Mouse (Mus musculus) limb, embryonic 14.5 days (tissue): ENCODE measurements at regions not wholly inside any gene's neighbourhood (a gene's known extent, or its start where the extent isn't known, plus 50 kb on each side); places are given as distances from the start of the nearest gene placed in this dataset.

Source experiments
- ATAC-seq: fragments of 200-750 bp; cut with Nextera tagmentation; 2 replicates; pipeline ENCODE4 v1.8.0; 2017; ENCODE audit warnings: low read depth, moderate number of reproducible peaks, moderate TSS enrichment; ENCODE audit not compliant: low FRiP score
- DNase-seq: peaks from one replicate; pipeline ENCODE4 v3.0.0-alpha.2; 2015; ENCODE audit warnings: low spot score
- H3K27ac ChIP-seq: fragments of 300-500 bp; sonication (generic); replicated peaks from 2 replicates; pipeline ENCODE4 v1.5.1; 2014; ENCODE audit warnings: low read depth, mild to moderate bottlenecking, low read length, moderate library complexity, mixed read lengths
- H3K27me3 ChIP-seq: fragments of 300-500 bp; sonication (generic); 2 replicates; pipeline ENCODE4 v1.6.1; 2014; ENCODE audit warnings: low read length, mixed read lengths; ENCODE audit not compliant: control insufficient read depth, insufficient read depth
- H3K36me3 ChIP-seq: fragments of 300-500 bp; sonication (generic); 2 replicates; pipeline ENCODE4 v1.6.1; 2014; ENCODE audit warnings: mild to moderate bottlenecking, low read length, moderate library complexity, mixed read lengths; ENCODE audit not compliant: control insufficient read depth, insufficient read depth
- H3K4me1 ChIP-seq: fragments of 300-500 bp; sonication (generic); 2 replicates; pipeline ENCODE4 v1.6.1; 2014; ENCODE audit warnings: antibody characterized with exemption, low read length, mixed read lengths; ENCODE audit not compliant: control insufficient read depth, insufficient read depth
- H3K4me2 ChIP-seq: fragments of 300-500 bp; sonication (generic); replicated peaks from 2 replicates; pipeline ENCODE4 v1.6.1; 2014; ENCODE audit warnings: low read depth, mild to moderate bottlenecking, low read length, moderate library complexity; ENCODE audit not compliant: severe bottlenecking
- H3K4me3 ChIP-seq: fragments of 300-500 bp; sonication (generic); replicated peaks from 2 replicates; pipeline ENCODE4 v1.5.1; 2014; ENCODE audit warnings: low read length
- H3K9ac ChIP-seq: fragments of 300-500 bp; sonication (generic); 2 replicates; pipeline ENCODE4 v1.6.1; 2014; ENCODE audit warnings: mild to moderate bottlenecking, low read depth, low read length, moderate library complexity; ENCODE audit not compliant: severe bottlenecking
- H3K9me3 ChIP-seq: fragments of 300-500 bp; sonication (generic); 2 replicates; pipeline ENCODE4 v1.6.1; 2016; ENCODE audit warnings: low read length; ENCODE audit not compliant: control insufficient read depth
- POLR2A ChIP-seq: fragments of 200-500 bp; IDR thresholded peaks from 2 replicates; pipeline ENCODE4 v1.8.0; 2012; ENCODE audit warnings: inconsistent platforms, mild to moderate bottlenecking, moderate library complexity, borderline replicate concordance; ENCODE audit not compliant: insufficient read depth, insufficient read length; ENCODE audit errors: extremely low read depth
- WGBS: fragments of 180-500 bp; shearing (Covaris S2); extraction: QIAGEN DNeasy Blood & Tissue Kit; methylation state at CpG from one replicate; pipeline ENCODE4 v1.1.7; 2014; 5-methylcytosine and 5-hydroxymethylcytosine counted together

DNA sequence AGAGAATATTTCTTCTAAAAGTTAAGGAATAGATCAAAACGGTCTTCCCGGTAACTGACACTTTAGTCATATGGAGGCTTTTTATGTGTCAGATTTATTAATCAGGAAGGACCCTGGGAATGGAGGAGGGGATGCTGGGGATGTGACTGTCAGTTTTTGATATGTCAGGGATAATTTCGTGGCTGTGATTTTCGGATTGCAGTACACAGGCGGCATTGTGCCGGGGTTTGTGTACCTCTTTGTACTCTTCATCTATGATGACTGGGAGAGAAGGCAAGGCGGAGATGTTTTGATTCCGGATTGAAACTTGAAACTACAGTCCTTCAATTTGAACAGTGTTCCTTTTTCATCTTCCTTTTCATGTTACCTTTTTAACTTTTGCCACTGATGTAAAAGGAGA, 344.2 kb downstream of the Mdfic start:
- WGBS: 81% methylated on average over 8 of the region's 8 CpGs
- Histone ChIP-seq H3K4me3 (no peak overlapping the region), H3K4me2 (no peak overlapping the region), H3K36me3 (no peaks in the 10 kb centered on the region), H3K27ac (no peak overlapping the region), H3K4me1 (no peaks in the 10 kb centered on the region), H3K9ac (no peak overlapping the region), H3K27me3 (no peaks in the 10 kb centered on the region), H3K9me3 (no peaks in the 10 kb centered on the region)
- ATAC-seq (no peak), DNase-seq (no peak)
- TF ChIP-seq POLR2A: no peak

DNA sequence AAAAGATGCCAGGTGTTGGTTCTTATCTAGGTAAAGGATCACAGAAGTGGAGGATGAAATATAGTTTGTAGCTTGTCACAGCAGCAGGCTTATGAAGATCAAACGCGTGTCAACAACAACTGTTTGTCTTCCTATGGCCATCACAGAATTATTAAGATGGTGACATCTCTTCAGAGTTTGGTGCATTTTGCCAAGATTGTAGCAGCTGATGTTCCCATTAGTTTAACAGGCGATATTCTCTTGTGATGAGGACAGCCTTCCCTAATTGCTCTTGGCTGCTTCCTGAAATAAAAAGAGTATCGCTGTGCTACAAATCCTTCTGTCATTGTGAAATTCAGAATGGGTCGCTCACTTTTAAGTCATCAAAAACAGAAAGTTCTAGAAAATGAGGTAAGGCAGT, 344.7 kb downstream of the Mdfic start:
- no peak overlapping the region for H3K27ac ChIP-seq
- DNase-seq: no peak
- no peak for TF ChIP-seq POLR2A

DNA sequence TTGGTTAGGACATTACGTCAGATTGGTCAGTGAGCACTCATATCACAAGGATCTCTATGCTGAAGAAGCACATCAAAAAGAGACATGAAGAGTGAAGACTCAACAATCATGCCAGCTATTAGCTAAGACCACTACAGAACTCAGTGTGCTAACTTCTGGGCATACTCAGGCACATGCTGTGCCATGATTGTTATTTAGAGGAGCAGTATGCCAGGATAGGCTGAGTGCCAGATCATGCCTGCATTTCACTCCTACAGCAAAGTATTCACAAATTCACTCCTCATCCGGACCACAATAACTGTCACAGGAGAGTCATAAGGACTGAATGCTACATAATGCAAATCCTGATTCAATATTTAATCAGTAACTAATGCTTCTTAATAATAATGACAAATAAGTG, 355.8 kb downstream of the Mdfic start:
- ATAC-seq: no peak
- no peak overlapping the region for H3K9ac ChIP-seq
- WGBS: 86% methylated on average over 2 of the region's 2 CpGs
- H3K36me3 ChIP-seq: no peaks in the 10 kb centered on the region
- H3K27me3 ChIP-seq: no peaks in the 10 kb centered on the region
- no peak overlapping the region for H3K27ac ChIP-seq
- H3K9me3 ChIP-seq: no peaks in the 10 kb centered on the region
- H3K4me3 ChIP-seq: no peak overlapping the region
- DNase-seq: no peak
- no peak for TF ChIP-seq POLR2A
- H3K4me2 ChIP-seq: no peak overlapping the region
- no peaks in the 10 kb centered on the region for H3K4me1 ChIP-seq

More for the DNA sequence above, 344.7 kb downstream of the Mdfic start:
- Histone ChIP-seq H3K4me2 (no peak overlapping the region), H3K27me3 (no peaks in the 10 kb centered on the region), H3K9me3 (no peaks in the 10 kb centered on the region), H3K36me3 (no peaks in the 10 kb centered on the region), H3K4me3 (no peak overlapping the region), H3K9ac (no peak overlapping the region), H3K4me1 (no peaks in the 10 kb centered on the region)
- no peak for ATAC-seq
- 80% methylated on average over 5 of the region's 5 CpGs for WGBS

DNA sequence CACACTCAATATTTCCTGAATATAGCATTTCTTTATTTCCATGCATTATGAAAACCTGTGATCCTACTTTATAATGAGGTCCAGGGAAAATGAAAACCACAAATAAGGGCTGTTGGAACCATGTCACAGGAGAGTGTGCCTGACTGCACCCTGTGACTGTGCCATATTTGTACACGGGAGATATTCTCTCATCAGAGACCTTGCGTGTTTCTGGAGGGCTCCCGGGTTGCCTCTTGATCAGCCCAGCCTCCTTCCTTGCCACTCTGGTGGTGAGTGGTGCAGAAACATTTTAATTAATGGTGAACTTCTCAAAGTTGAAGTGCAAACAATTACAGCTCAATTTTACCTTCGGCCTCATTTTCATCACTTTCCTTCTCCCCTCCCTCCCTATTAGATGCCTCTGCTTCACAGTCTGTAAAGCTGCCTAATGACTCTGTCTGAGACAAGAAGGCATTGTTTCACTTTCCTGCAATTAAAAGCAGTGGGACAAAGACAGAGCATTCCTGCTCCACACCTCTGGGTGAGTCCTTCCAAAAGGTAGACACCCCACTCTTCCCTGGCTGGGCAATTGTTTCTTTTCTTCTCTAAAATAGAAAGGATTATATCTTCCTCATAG, 356.8 kb downstream of the Mdfic start:
- Histone ChIP-seq H3K27ac (no peak overlapping the region), H3K9me3 (no peaks in the 10 kb centered on the region), H3K4me2 (no peak overlapping the region), H3K9ac (no peak overlapping the region), H3K4me3 (no peak overlapping the region), H3K27me3 (no peaks in the 10 kb centered on the region), H3K4me1 (no peaks in the 10 kb centered on the region), H3K36me3 (no peaks in the 10 kb centered on the region)
- TF ChIP-seq POLR2A: no peak
- WGBS: 32% methylated on average over 4 of the region's 4 CpGs
- no peak for DNase-seq
- no peak for ATAC-seq

DNA sequence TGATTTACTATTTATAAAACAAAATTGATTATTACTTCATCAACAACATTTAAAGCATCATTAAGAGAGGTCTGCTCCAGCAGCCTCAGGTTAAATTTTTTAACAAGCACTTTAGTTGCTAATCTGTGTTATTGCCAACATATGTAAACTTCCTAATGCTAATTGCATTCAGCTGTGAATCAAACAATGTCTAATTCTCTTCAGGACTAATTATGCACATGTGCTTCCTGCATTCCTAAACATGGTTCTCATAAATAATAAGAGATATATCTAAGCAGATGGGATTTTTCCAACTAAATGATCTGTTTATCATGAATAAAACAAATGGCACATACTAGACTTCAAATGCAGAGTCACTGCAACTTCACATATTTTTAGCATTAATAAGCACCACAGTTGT, 357.5 kb downstream of the Mdfic start:
- ATAC-seq (no peak), DNase-seq (peak; percentile 13)
- Histone ChIP-seq H3K27me3 (no peaks in the 10 kb centered on the region), H3K4me3 (no peak overlapping the region), H3K9ac (no peak overlapping the region), H3K36me3 (no peaks in the 10 kb centered on the region), H3K9me3 (no peaks in the 10 kb centered on the region), H3K27ac (no peak overlapping the region), H3K4me2 (no peak overlapping the region), H3K4me1 (no peaks in the 10 kb centered on the region)
- TF ChIP-seq POLR2A: no peak
